Mouse (Mus musculus) forebrain, embryonic 16.5 days (tissue): Measurements from ENCODE around the gene Idh2. TPM values are rescaled to one million over a fixed set of nuclear protein-coding genes. Genes with fewer than 3 reads are reported as not detected.

Experiments
- ATAC-seq: fragments of 200-750 bp; cut with Nextera tagmentation; 2 replicates; pipeline ENCODE4 v1.8.0; 2017; ENCODE audit warnings: mild to moderate bottlenecking, moderate library complexity
- H3K27ac ChIP-seq: fragments of 300-500 bp; sonication (generic); 2 replicates; pipeline ENCODE4 v1.5.1; 2014; ENCODE audit warnings: low read length, control low read depth
- H3K27me3 ChIP-seq: fragments of 300-500 bp; sonication (generic); replicated peaks from 2 replicates; pipeline ENCODE4 v1.6.1; 2014; ENCODE audit warnings: low read length; ENCODE audit not compliant: control insufficient read depth, insufficient read depth
- H3K36me3 ChIP-seq: fragments of 300-500 bp; sonication (generic); 2 replicates; pipeline ENCODE4 v1.6.1; 2014; ENCODE audit not compliant: control insufficient read depth, insufficient read depth
- H3K4me1 ChIP-seq: fragments of 300-500 bp; sonication (generic); replicated peaks from 2 replicates; pipeline ENCODE4 v1.6.1; 2014; ENCODE audit warnings: low read length; ENCODE audit not compliant: control insufficient read depth, insufficient read depth
- H3K4me2 ChIP-seq: fragments of 300-500 bp; sonication (generic); 2 replicates; pipeline ENCODE4 v1.6.1; 2014; ENCODE audit warnings: mild to moderate bottlenecking, low read length, control low read depth
- H3K4me3 ChIP-seq: fragments of 300-500 bp; sonication (generic); replicated peaks from 2 replicates; pipeline ENCODE4 v1.5.1; 2014; ENCODE audit warnings: mild to moderate bottlenecking, low read length, control low read depth
- H3K9ac ChIP-seq: fragments of 300-500 bp; sonication (generic); replicated peaks from 2 replicates; pipeline ENCODE4 v1.6.1; 2014; ENCODE audit warnings: low read depth, low read length, control low read depth
- H3K9me3 ChIP-seq: fragments of 300-500 bp; sonication (generic); 2 replicates; pipeline ENCODE4 v1.6.1; 2016; ENCODE audit warnings: low read length; ENCODE audit not compliant: control insufficient read depth
- WGBS: fragments of 180-500 bp; shearing (Covaris S2); extraction: QIAGEN DNeasy Blood & Tissue Kit; methylation state at CpG from one replicate; pipeline ENCODE4 v1.1.7; 2014; 5-methylcytosine and 5-hydroxymethylcytosine counted together
- polyA plus RNA-seq: library from polyadenylated mRNA; unstranded; fragments of >200 nt; fragmentation: Nextera tagmentation; extraction: Ambion mirVana; gene quantifications from 2 replicates; pipeline ENCODE4 v1.2.1, GENCODE M21; 2015

Idh2 gene
- polyA plus RNA-seq, 1 experiment from 2014 or later: 286 TPM

- H3K27me3 ChIP-seq: no peaks in the 10 kb centered on the region
- ATAC-seq: no peak
- H3K4me2 ChIP-seq: no peak overlapping the region
- no peak overlapping the region for H3K9ac ChIP-seq
- no peaks in the 10 kb centered on the region for H3K36me3 ChIP-seq
- H3K27ac ChIP-seq: no peak overlapping the region
- H3K9me3 ChIP-seq: no peaks in the 10 kb centered on the region
- H3K4me1 ChIP-seq: peaks cover 37% of the 10 kb centered on the region
- 69% methylated on average over 13 of the region's 13 CpGs for WGBS
- H3K4me3 ChIP-seq: no peak overlapping the region
Observed at GRCm38 (mm10) chr7:80066675-80067455, 48.3 kb downstream of the Idh2 start.

GRCm38 (mm10) chr7:80065250-80065649 is 49.9 kb downstream of the Idh2 start:
- 94% methylated on average over 3 of the region's 3 CpGs for WGBS
- H3K4me1 ChIP-seq: peaks cover 31% of the 10 kb centered on the region
- H3K9me3 ChIP-seq: no peaks in the 10 kb centered on the region
- no peaks in the 10 kb centered on the region for H3K27me3 ChIP-seq
- no peak overlapping the region for H3K4me2 ChIP-seq
- no peak overlapping the region for H3K27ac ChIP-seq
- H3K9ac ChIP-seq: no peak overlapping the region
- no peak overlapping the region for H3K4me3 ChIP-seq
- H3K36me3 ChIP-seq: no peaks in the 10 kb centered on the region
- no peak for ATAC-seq

- H3K9ac ChIP-seq: no peak overlapping the region
- peaks cover 22% of the 10 kb centered on the region for H3K4me1 ChIP-seq
Observed at GRCm38 (mm10) chr7:80063902-80064736, 51.1 kb downstream of the Idh2 start.

GRCm38 (mm10) chr7:80063244-80063643 is 51.9 kb downstream of the Idh2 start:
- Histone ChIP-seq H3K4me1 (peaks cover 25% of the 10 kb centered on the region), H3K27ac (no peak overlapping the region), H3K9ac (no peak overlapping the region), H3K36me3 (no peaks in the 10 kb centered on the region), H3K4me2 (no peak overlapping the region), H3K27me3 (no peaks in the 10 kb centered on the region), H3K9me3 (no peaks in the 10 kb centered on the region), H3K4me3 (no peak overlapping the region)
- WGBS: 70% methylated on average over 5 of the region's 5 CpGs
- ATAC-seq: 0 out of 2 replicates have a peak, but pooled peaks have one; percentile 26

More at GRCm38 (mm10) chr7:80063902-80064736, 51.1 kb downstream of the Idh2 start:
- H3K4me3 ChIP-seq: no peak overlapping the region
- 41% methylated on average over 15 of the region's 15 CpGs for WGBS
- H3K4me2 ChIP-seq: no peak overlapping the region
- no peak overlapping the region for H3K27ac ChIP-seq
- no peaks in the 10 kb centered on the region for H3K27me3 ChIP-seq
- H3K36me3 ChIP-seq: no peaks in the 10 kb centered on the region
- no peak for ATAC-seq
- H3K9me3 ChIP-seq: no peaks in the 10 kb centered on the region

GRCm38 (mm10) chr7:80062083-80062826 is 52.9 kb downstream of the Idh2 start:
- WGBS: 87% methylated on average over 17 of the region's 17 CpGs
- no peaks in the 10 kb centered on the region for H3K9me3 ChIP-seq
- no peak overlapping the region for H3K4me3 ChIP-seq
- no peaks in the 10 kb centered on the region for H3K36me3 ChIP-seq
- no peak for ATAC-seq
- H3K4me2 ChIP-seq: no peak overlapping the region
- peaks cover 34% of the 10 kb centered on the region for H3K4me1 ChIP-seq
- H3K9ac ChIP-seq: no peak overlapping the region
- no peaks in the 10 kb centered on the region for H3K27me3 ChIP-seq
- H3K27ac ChIP-seq: no peak overlapping the region

- Histone ChIP-seq H3K4me2 (no peak overlapping the region), H3K4me3 (no peak overlapping the region), H3K9ac (no peak overlapping the region), H3K4me1 (peaks cover 42% of the 10 kb centered on the region), H3K27ac (no peak overlapping the region), H3K9me3 (no peaks in the 10 kb centered on the region), H3K36me3 (no peaks in the 10 kb centered on the region), H3K27me3 (no peaks in the 10 kb centered on the region)
- no peak for ATAC-seq
- 88% methylated on average over 10 of the region's 10 CpGs for WGBS
Observed at GRCm38 (mm10) chr7:80060012-80060778, 55.0 kb downstream of the Idh2 start.

GRCm38 (mm10) chr7:80059064-80059838 is 55.9 kb downstream of the Idh2 start:
- H3K4me3 ChIP-seq: no peak overlapping the region
- no peak for ATAC-seq
- H3K9ac ChIP-seq: no peak overlapping the region
- WGBS: 85% methylated on average over 13 of the region's 13 CpGs
- peaks cover 39% of the 10 kb centered on the region for H3K4me1 ChIP-seq
- H3K27me3 ChIP-seq: no peaks in the 10 kb centered on the region
- no peak overlapping the region for H3K4me2 ChIP-seq
- H3K9me3 ChIP-seq: no peaks in the 10 kb centered on the region
- H3K36me3 ChIP-seq: no peaks in the 10 kb centered on the region
- no peak overlapping the region for H3K27ac ChIP-seq

GRCm38 (mm10) chr7:80058405-80059063 is 56.7 kb downstream of the Idh2 start:
- Histone ChIP-seq H3K4me1 (peaks cover 32% of the 10 kb centered on the region), H3K9ac (no peak overlapping the region), H3K36me3 (no peaks in the 10 kb centered on the region), H3K4me3 (no peak overlapping the region), H3K4me2 (no peak overlapping the region), H3K27me3 (no peaks in the 10 kb centered on the region), H3K27ac (no peak overlapping the region), H3K9me3 (no peaks in the 10 kb centered on the region)
- no peak for ATAC-seq
- WGBS: 73% methylated on average over 4 of the region's 4 CpGs
